Mouse (Mus musculus): Measurements from ENCODE around the gene Tcf12.

Tcf12 gene

GRCm38 (mm10) chr9:71895931-71896724 lies 215.5 kb downstream of the Tcf12 start:
- DNase-seq = peak; percentile 89

GRCm38 (mm10) chr9:71895291-71895690 lies 216.4 kb downstream of the Tcf12 start:
- DNase-seq = peak; percentile 87

GRCm38 (mm10) chr9:71894943-71895286 lies 216.8 kb downstream of the Tcf12 start:
- no peak for DNase-seq

GRCm38 (mm10) chr9:71894246-71894942 lies 217.3 kb downstream of the Tcf12 start:
- DNase-seq = no peak

GRCm38 (mm10) chr9:71888450-71888849 lies 223.2 kb downstream of the Tcf12 start:
- no peak for DNase-seq

- no peak for DNase-seq
Measured at GRCm38 (mm10) chr9:71880629-71881028, 231.0 kb downstream of the Tcf12 start.

- no peak for DNase-seq
Measured at GRCm38 (mm10) chr9:71879972-71880371, 231.7 kb downstream of the Tcf12 start.

GRCm38 (mm10) chr9:71879415-71879814 lies 232.3 kb downstream of the Tcf12 start:
- DNase-seq = no peak

GRCm38 (mm10) chr9:71877867-71878266 lies 233.8 kb downstream of the Tcf12 start:
- no peak for DNase-seq

- DNase-seq = peak; percentile 87
Measured at GRCm38 (mm10) chr9:71874761-71875160, 236.9 kb downstream of the Tcf12 start.

- DNase-seq = no peak
Measured at GRCm38 (mm10) chr9:71874035-71874572, 237.6 kb downstream of the Tcf12 start.

GRCm38 (mm10) chr9:71863338-71863737 lies 248.3 kb downstream of the Tcf12 start:
- peak; percentile 83 for DNase-seq

GRCm38 (mm10) chr9:71861629-71862028 lies 250.0 kb downstream of the Tcf12 start:
- DNase-seq = no peak

GRCm38 (mm10) chr9:71857926-71858325 lies 253.7 kb downstream of the Tcf12 start:
- DNase-seq = no peak

GRCm38 (mm10) chr9:71853904-71854303 lies 257.8 kb downstream of the Tcf12 start:
- no peak for DNase-seq

- DNase-seq = peak; percentile 13
Measured at GRCm38 (mm10) chr9:71850283-71850682, 261.4 kb downstream of the Tcf12 start.

- DNase-seq = no peak
Measured at GRCm38 (mm10) chr9:71848392-71848791, 263.3 kb downstream of the Tcf12 start.

GRCm38 (mm10) chr9:71847921-71848320 lies 263.8 kb downstream of the Tcf12 start:
- peak; percentile 57 for DNase-seq

GRCm38 (mm10) chr9:71841850-71842249 lies 269.8 kb downstream of the Tcf12 start:
- peak; percentile 86 for DNase-seq

- DNase-seq = peak; percentile 59
Measured at GRCm38 (mm10) chr9:71837366-71837765, 274.3 kb downstream of the Tcf12 start.

- DNase-seq = peak; percentile 64
Measured at GRCm38 (mm10) chr9:71836366-71836765, 275.3 kb downstream of the Tcf12 start.

GRCm38 (mm10) chr9:71835203-71835815 lies 276.4 kb downstream of the Tcf12 start:
- peak; percentile 87 for DNase-seq

GRCm38 (mm10) chr9:71834707-71835106 lies 277.0 kb downstream of the Tcf12 start:
- peak; percentile 73 for DNase-seq

Data from heart, adult 11 months (tissue).